Mouse (Mus musculus): ENCODE results near the gene Col13a1.

DNA sequence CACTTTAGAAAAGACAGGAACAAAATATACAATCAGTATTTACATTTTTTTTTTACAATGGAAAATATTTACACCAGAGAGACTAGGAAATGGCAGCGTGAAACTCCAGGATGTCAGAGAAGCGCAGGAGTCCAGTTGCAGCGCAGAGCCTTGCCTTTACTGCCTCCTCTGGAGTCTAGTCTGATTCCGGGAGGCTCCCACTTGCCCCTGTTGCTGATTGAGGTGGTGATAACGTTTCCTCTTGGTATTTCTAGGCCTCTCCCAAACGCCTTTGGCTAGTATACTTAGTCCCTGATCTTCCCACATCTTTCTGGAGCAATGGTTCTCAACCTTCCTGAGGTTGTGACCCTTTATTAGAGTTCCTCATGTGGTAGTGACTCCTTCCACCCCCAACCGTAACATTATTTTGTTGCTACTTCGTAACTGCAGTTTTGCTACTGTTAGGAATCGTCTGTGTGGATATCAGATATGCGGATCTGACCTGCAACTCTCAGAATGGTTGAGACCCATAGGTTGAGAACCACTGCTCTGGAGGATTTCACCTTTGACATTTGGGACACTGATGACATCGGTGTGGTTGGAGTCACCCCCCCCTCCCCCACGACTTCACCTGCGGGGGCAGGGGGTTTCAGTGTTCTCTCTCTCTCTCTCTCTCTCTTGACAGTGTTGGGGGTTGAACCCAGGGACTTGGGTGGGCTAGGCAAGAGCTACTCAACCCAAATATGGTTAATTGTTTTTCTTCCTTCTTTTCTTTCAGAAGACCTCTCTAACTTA lies 152.7 kb downstream of the Col13a1 start:
- no peak for TF ChIP-seq POLR2A (IDR thresholded peaks at IDR 0.05; ENCODE audit: control insufficient read depth, low read depth, low read length)
- no peak for TF ChIP-seq CTCF (IDR thresholded peaks at IDR 0.05; ENCODE audit: control insufficient read depth, insufficient read depth, insufficient replicate concordance, low read depth, low read length)
